Mouse (Mus musculus) spleen, adult 2 months (tissue): ENCODE data around the gene Tpcn2.

Source experiments
- CTCF ChIP-seq: fragments of 200-500 bp; IDR thresholded peaks from 2 replicates; pipeline ENCODE4 v1.5.1; 2011; ENCODE audit warnings: mild to moderate bottlenecking, inconsistent platforms; ENCODE audit not compliant: insufficient read depth, insufficient read length, insufficient replicate concordance; ENCODE audit errors: extremely low read depth
- POLR2A ChIP-seq: fragments of 200-500 bp; IDR thresholded peaks from 2 replicates; pipeline ENCODE4 v1.6.1; 2011; ENCODE audit warnings: low read depth, low read length, inconsistent platforms

GRCm38 (mm10) chr7:145268890-145269289 lies 14.9 kb downstream of the Tpcn2 start:
- no peak for TF ChIP-seq CTCF
- no peak for TF ChIP-seq POLR2A
